Comparison of ENCODE assay signal across 19 mouse cellular contexts in the genomic region with DNA sequence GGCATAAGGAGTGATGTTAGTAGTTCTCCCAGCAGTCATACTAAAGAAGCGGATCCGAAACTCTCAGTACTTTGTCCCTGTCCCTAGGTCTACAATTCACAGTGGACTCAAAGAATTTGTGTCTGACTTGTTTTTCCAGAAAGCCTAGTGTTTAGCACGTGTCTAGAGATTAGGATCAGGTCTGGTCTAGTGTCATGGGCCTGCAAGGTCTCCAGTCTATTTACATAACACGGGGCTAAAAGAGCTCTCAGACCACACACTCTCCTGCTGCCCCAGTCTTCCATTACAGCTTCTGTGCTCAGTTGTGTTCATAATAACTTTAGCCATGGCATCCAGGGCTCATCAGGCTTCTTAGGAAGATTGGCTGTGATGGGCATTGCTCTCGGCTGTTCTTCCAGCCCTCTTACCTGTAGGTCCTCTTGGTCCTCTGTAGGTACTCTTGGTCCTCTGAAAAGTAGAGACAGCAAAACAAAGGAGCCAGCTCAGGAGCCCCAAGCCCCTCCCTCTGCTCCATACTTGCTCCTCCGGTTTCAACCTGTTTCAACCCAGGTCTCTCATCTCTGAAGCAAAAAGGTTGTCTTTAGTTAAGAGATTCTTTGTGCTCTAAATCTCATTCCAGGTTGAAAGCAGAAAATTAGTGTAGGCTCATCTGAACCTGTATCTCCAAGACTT. TPM values are rescaled to one million over a fixed set of nuclear protein-coding genes. Genes with fewer than 3 reads are reported as not detected.
DNase-seq lines count a peak whose midpoint lies in the region; ATAC-seq and TF ChIP-seq lines count a peak whose summit lies in the region.
"Had no signal": no experiment of that assay in that cellular context is flagged by ENCODE, and none has a peak within 500 bp of the region (broad histone marks: within the 10 kb centered on the region; RNA-seq: fewer than 3 reads in every experiment).

No protein-coding gene starts in this region.

- no peak overlapping the region for H3K9ac ChIP-seq in kidney, embryonic 15.5 days
- H3K9ac ChIP-seq in embryonic facial prominence, embryonic 11.5 days (replicated peaks; ENCODE audit: low read length): no peak overlapping the region
- H3K9ac ChIP-seq in stomach, postnatal 0 days (ENCODE audit: low read length): no peak overlapping the region
- H3K9ac ChIP-seq: heart, embryonic 15.5 days; liver, embryonic 12.5 days; midbrain, embryonic 13.5 days; neural tube, embryonic 15.5 days had no signal

- no peak overlapping the region for H3K4me2 ChIP-seq in kidney, embryonic 15.5 days
- no peak overlapping the region for H3K4me2 ChIP-seq in embryonic facial prominence, embryonic 11.5 days (ENCODE audit: low read depth, low read length)
- no peak overlapping the region for H3K4me2 ChIP-seq in stomach, postnatal 0 days (replicated peaks; ENCODE audit: low read depth)
- H3K4me2 ChIP-seq: heart, embryonic 15.5 days; liver, embryonic 12.5 days; midbrain, embryonic 13.5 days; neural tube, embryonic 15.5 days had no signal

- peaks cover 86% of the 10 kb centered on the region for H3K36me3 ChIP-seq in kidney, embryonic 15.5 days
- no peaks in the 10 kb centered on the region; the same call in 1 of the 2 replicates for H3K36me3 ChIP-seq in embryonic facial prominence, embryonic 11.5 days (replicated peaks; ENCODE audit: control insufficient read depth, insufficient read depth, low read depth, low read length)
- H3K36me3 ChIP-seq in stomach, postnatal 0 days (ENCODE audit: control insufficient read depth, insufficient read depth, low read length): 0 out of 2 replicates have a peak, but pooled peaks cover 11% of the 10 kb centered on the region

- peaks cover 15% of the 10 kb centered on the region for H3K4me1 ChIP-seq in kidney, embryonic 15.5 days
- no peaks in the 10 kb centered on the region for H3K4me1 ChIP-seq in embryonic facial prominence, embryonic 11.5 days (ENCODE audit: control insufficient read depth, insufficient read depth, low read length)
- no peaks in the 10 kb centered on the region for H3K4me1 ChIP-seq in stomach, postnatal 0 days (replicated peaks; ENCODE audit: control insufficient read depth, insufficient read depth)
- H3K4me1 ChIP-seq: heart, embryonic 15.5 days; limb, embryonic 10.5 days; midbrain, embryonic 13.5 days; neural tube, embryonic 15.5 days had no signal

- no peak for ATAC-seq in kidney, embryonic 15.5 days (replicated peaks; ENCODE audit: low FRiP score)
- ATAC-seq in embryonic facial prominence, embryonic 11.5 days (replicated peaks; ENCODE audit: insufficient number of reproducible peaks, low FRiP score, low TSS enrichment, low read depth): no peak
- no peak for ATAC-seq in stomach, postnatal 0 days (ENCODE audit: low FRiP score, low TSS enrichment)
- ATAC-seq: forebrain, embryonic 14.5 days; liver, embryonic 12.5 days; midbrain, embryonic 13.5 days had no signal

- 63% methylated on average over 6 of the region's 6 CpGs for WGBS in kidney, embryonic 15.5 days
- 65% methylated on average over 6 of the region's 6 CpGs for WGBS in embryonic facial prominence, embryonic 11.5 days
- 48% methylated on average over 6 of the region's 6 CpGs for WGBS in stomach, postnatal 0 days

- no peak for TF ChIP-seq EP300 in stomach, postnatal 0 days (optimal IDR thresholded peaks at IDR 0.05)

- H3K9me3 ChIP-seq in kidney, embryonic 15.5 days (replicated peaks): no peaks in the 10 kb centered on the region
- H3K9me3 ChIP-seq in embryonic facial prominence, embryonic 11.5 days (replicated peaks; ENCODE audit: control insufficient read depth, low read length): no peaks in the 10 kb centered on the region
- H3K9me3 ChIP-seq in stomach, postnatal 0 days (ENCODE audit: control insufficient read depth, low read length): no peaks in the 10 kb centered on the region
- H3K9me3 ChIP-seq: G1E; heart, embryonic 15.5 days; limb, embryonic 10.5 days; liver, embryonic 12.5 days; midbrain, embryonic 13.5 days; neural tube, embryonic 15.5 days had no signal

- TF ChIP-seq CTCF in stomach, postnatal 0 days (IDR thresholded peaks at IDR 0.05; ENCODE audit: low read depth): no peak

- H3K27me3 ChIP-seq in kidney, embryonic 15.5 days: no peaks in the 10 kb centered on the region
- H3K27me3 ChIP-seq in embryonic facial prominence, embryonic 11.5 days (ENCODE audit: control insufficient read depth, insufficient read depth, low read length): no peaks in the 10 kb centered on the region
- H3K27me3 ChIP-seq in stomach, postnatal 0 days (ENCODE audit: control insufficient read depth, insufficient read depth, low read length): no peaks in the 10 kb centered on the region
- H3K27me3 ChIP-seq: heart, embryonic 15.5 days; liver, embryonic 12.5 days; midbrain, embryonic 13.5 days; neural tube, embryonic 15.5 days had no signal

- H3K4me3 ChIP-seq in kidney, embryonic 15.5 days (replicated peaks): no peak overlapping the region
- H3K4me3 ChIP-seq in embryonic facial prominence, embryonic 11.5 days (ENCODE audit: low read depth, low read length): no peak overlapping the region
- H3K4me3 ChIP-seq in stomach, postnatal 0 days (ENCODE audit: low read depth, low read length): no peak overlapping the region
- H3K4me3 ChIP-seq: heart, embryonic 15.5 days; limb, embryonic 10.5 days; liver, embryonic 12.5 days; midbrain, embryonic 13.5 days; neural tube, embryonic 15.5 days had no signal

- H3K27ac ChIP-seq in kidney, embryonic 15.5 days: peak overlapping the region; percentile 67; the same call in 1 of the 2 replicates
- H3K27ac ChIP-seq in embryonic facial prominence, embryonic 11.5 days (replicated peaks; ENCODE audit: low read depth, low read length): no peak overlapping the region
- peak overlapping the region; percentile 67 for H3K27ac ChIP-seq in stomach, postnatal 0 days (replicated peaks)
- H3K27ac ChIP-seq: heart, embryonic 15.5 days; limb, embryonic 10.5 days; liver, embryonic 12.5 days; midbrain, embryonic 13.5 days; neural tube, embryonic 15.5 days had no signal

- no peak for DNase-seq in kidney, adult 18-20 months
- DNase-seq in lung, postnatal 36 days: peak; percentile 15
- DNase-seq in lung, postnatal 14 days: no peak
- peak; percentile 29 for DNase-seq in embryonic facial prominence, embryonic 11.5 days (ENCODE audit: low spot score)
- no peak for DNase-seq in stomach, postnatal 0 days (ENCODE audit: low spot score)
- no peak for DNase-seq in neural tube, embryonic 10.5 days (ENCODE audit: extremely low spot score, low spot score)
- DNase-seq: cerebellum, adult 9-11 months; embryo, embryonic 11 days; gastrocnemius, postnatal 36 days; right cerebral cortex, postnatal 4 days; thymus, adult 2 months had no signal

RNA-seq across cellular contexts. Expression of gene Synj2, which starts 37.3 kb away (rescaled TPM):
- 3.2 and 3.8 TPM in 2 replicates for polyA plus RNA-seq in kidney, embryonic 15.5 days (2015; fragmentation: Nextera tagmentation; extraction: Ambion mirVana)
- 1.9 and 2.0 TPM in 2 replicates for polyA plus RNA-seq in embryonic facial prominence, embryonic 11.5 days (2014; fragmentation: Nextera tagmentation; extraction: Ambion mirVana)
- polyA plus RNA-seq in stomach, postnatal 0 days (2015; fragmentation: Nextera tagmentation; extraction: Ambion mirVana): 3.2 and 3.3 TPM in 2 replicates

Comparison
In these comparisons a context has a peak if more than half of its experiments do, and no peak if none do; other contexts are left out.
1. DNase-seq: peak in lung, postnatal 36 days (single experiment) and embryonic facial prominence, embryonic 11.5 days (single experiment); none in kidney, adult 18-20 months (single experiment), lung, postnatal 14 days (single experiment), stomach, postnatal 0 days (single experiment) and neural tube, embryonic 10.5 days (single experiment).